Mouse (Mus musculus) hindlimb bud, embryonic 11.5 days (tissue): ENCODE measurements around the gene Ctxn1.
"Not testable (repeated sequence)": the region's sequence is repeated elsewhere in the genome, so short reads cannot be mapped to it uniquely, and the experiment has no call there.

Experiments used
- DNase-seq: peaks from one replicate; pipeline ENCODE4 v3.0.0-alpha.2; 2012; ENCODE audit warnings: low read depth, low spot score; ENCODE audit errors: extremely low spot score

The Ctxn1 gene

DNA sequence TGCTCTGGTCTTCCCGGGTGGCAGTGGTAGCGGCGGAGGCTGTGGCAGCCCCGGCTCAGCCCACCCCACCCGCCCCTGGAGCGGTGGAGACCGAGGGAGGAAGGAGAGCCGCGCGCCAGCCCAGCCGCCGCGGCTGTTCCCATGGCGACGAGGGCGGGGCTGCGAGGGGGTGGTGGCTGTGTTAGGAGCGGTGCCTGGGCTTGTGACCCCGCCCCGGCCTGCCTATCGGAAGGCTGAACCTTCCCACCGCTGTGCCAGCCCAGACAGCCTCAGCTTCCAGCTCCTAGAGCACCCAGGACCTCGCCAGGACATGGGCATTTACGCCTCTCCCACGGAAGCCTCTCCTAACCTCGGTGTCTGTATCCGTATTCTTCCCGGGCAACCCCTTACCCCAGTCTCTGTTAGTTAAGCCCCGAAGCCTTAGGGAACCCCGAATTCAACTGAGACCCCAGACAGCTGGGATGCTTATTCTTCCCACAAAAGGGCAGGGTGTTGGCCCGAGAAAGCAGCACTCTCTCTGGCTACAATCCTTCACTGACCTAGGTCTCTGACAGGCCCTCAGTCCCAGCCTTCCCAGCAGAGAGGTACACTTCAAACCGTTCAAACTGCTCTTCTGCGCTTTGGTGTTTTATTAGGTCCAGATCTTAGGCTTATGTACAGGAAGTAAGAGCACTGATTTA is at the start of gene Ctxn1:
Ctxn1 (minus strand) TSS at position 150 of the 680 bp plus-strand sequence.
- no peak for DNase-seq

DNA sequence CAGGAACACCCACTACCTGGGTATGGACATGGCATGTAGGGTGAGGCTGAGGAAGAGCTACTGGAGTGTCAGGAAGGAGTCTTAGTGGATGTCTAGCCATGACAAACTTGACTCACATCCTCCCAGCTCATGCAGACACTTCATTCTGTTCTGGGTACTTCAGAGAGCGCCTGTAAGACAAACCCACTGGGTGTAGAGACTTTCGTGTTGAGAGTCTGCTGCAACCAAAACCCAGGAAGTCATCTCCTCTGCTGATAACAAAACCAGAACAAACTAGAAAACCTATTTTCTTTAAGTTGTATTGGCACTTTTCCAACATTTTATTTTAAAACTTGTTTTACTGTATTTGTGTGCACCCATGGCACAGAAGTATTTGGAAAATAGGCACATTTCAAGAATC is 46.8 kb upstream of the Ctxn1 start:
- no peak for DNase-seq

DNA sequence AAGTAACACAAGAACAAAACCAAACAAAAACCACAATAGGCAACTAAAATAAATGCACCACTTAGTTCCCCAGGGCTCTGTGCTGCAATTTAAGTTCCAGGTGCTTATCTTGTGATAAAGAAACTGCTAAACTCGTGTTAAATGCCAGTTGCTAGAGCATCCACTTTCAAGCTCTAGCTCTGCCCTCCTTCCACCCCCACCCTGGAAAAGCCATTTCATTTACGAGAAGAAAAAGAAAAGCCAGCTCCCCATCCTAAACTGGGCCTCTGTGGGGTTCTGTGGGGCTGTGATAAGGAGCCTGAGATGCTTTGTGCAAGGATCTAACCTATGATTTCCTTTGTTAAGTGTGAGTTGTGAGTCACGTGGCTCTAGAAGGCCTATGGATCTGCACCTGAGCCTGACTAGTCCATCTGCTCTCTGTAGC is 45.1 kb upstream of the Ctxn1 start:
- no peak for DNase-seq

DNA sequence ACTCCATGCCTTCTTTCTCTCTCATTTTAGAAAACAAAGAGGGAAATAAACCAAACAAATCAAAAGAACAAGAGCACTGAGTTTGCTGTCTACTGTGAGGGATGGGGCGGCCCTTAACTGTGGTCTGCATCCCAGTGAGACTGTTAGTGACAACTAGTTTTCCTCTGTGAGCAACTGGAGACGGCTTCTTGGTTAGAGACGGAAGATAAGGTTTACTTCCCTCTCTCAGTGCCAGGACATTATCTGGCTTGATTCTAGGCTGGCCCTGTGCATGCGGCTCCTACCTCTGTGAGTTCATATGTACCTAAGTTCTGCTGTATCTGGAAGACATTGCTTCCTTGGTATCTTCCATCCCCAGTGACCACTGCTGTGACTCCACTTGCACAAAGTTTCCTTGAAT is 38.7 kb upstream of the Ctxn1 start:
- no peak for DNase-seq

DNA sequence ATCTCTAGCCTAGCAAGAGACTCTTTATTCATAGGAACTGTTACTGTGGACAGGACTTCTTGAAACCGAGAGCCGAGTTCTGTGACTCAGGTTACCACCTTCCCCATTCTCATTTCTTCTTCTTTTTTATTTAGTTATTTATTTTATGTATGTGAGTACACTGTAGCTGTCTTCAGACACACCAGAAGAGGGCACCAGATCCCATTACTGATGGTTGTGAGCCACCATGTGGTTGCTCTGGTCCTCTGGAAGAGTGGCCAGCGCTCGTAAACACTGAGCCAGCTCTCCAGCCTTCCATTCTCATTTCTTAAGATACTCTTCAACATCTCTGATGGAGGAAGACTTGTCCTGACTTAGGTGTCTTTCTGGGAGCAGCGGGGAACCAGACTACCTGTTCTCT is 33.7 kb upstream of the Ctxn1 start:
- DNase-seq = no peak

DNA sequence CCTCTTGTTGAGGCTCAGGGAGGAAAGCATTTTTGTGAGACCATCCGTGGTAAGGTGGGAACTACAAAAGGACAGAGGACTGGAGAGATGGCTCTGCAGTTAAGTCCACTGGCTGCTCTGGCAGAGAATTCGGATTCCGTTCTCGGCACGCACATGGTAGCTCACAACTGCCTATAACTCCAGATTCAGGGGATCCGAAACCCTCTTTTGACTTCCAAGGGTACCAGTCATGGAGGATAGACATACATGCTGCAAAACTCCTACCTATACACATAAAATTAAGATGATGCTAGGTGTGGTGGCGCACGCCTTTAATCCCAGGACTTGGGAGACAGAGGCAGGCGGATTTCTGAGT is 17.0 kb upstream of the Ctxn1 start:
- no peak for DNase-seq

DNA sequence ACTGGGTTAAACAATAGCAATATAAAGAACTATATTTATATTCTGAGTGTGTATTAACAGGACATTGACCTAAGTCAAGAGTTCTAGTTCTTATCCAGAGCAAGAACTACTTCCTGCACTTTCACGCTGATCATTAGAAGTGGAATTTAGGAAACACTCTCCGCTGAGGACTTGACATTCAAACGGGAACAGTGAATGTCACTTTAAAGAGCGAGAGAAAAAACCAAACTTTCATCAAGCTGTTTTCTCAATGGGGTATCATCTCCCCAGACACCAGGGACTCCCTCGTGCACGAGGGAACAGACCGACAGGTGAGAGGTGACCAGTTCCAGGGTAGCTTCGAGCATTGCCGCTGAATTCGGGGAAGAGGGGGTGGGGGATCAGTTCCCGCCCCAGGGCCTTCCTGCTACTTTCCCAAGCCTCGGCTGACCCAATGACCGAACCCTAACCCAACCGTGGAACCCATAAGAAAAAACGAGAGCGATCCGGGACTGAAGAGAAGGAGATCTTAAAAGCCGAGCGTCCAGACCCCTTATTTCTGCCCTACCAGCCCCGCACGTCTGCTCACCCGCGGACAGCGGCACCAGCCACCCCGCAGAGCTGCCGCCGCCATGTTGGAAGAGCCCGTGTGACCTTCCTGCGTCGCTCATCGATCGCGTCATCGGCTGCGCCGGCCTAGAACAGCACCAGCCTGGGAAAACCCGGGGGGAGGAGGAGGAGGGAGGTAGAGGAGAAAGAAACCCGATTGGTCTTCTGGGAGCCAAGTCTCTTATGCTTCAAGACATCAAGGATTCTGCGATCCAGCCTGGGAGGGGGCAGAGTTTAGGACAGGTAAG is 16.4 kb upstream of the Ctxn1 start, which contains the start of gene Timm44:
Timm44 (minus strand) TSS at position 639 of the 836 bp plus-strand sequence.
- peak; percentile 94 for DNase-seq

DNA sequence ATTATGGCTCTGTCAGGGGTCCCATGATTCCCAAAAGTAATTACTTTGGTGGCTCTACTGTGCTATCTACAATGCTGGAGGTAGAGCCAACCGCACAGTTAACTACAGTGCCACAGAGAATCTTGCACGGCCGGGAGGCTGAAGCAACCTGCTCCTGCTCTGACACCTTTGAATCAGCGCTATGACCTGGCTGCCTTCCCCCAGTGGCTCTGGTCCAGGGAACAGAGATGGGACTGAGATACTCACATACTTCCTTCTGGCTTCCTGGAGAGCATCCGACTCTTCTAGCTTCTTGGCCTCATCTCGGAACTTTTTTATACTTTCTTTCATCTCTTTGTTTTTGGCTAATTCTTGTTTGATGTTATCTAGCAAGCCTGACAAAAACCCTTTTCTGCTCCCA is 10.5 kb upstream of the Ctxn1 start:
- DNase-seq = no peak

DNA sequence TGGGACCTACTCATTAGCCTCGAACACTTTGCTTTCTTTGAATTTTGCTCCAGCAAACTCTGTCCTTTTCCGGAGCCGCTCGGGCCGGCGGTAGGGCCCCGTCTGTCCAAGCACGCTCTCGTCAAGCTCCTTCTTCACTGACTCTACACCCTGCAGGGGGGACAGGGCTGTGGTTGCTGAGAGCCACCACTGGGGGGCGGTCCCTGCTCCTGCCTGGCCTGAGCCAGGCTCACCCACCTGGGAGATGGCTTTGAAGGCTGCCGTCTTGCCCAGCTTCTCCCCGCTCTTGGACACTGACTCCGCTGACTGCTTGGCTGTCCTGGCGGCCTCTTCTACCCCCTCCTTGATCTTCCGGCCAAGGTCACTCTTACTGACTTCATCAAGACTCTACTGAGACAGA is 8.6 kb upstream of the Ctxn1 start:
- DNase-seq = no peak

DNA sequence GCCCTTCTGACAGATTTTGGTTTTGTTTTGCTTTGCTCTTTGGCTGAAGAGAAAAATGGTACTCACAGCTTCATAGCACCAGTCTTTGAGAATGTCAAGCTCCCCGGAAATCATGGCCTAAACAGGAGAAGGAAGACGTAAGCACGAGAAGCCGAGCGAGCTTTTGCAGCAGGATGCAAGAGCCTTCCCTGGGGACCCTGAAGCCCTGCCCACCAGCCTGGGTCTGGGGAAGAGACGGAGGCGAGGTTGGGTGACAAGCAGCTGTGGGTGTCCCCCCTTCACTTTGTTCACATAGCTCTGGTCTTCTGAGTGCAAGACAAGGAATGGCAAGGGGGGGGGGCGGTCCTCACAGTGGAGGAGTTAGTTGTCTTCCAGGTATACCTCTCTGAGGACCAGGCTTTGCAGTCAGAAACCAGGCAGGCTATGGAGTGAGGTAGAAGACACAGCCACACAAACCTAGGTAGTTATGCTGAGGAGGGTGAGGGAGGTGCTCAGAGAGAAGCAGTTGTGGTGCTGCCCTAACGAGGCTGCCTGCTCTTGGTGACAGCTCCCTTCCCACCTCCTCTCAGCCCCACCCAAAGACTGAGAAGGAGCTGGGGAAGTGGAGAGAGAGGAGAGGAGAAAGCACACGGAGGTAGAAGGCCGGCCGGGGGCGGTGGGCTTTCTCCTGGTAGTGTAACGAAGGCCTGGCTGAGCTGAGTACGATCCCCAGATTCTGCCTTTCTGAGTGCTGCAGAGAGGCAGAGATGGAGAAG is 6.3 kb upstream of the Ctxn1 start:
- DNase-seq = no peak

DNA sequence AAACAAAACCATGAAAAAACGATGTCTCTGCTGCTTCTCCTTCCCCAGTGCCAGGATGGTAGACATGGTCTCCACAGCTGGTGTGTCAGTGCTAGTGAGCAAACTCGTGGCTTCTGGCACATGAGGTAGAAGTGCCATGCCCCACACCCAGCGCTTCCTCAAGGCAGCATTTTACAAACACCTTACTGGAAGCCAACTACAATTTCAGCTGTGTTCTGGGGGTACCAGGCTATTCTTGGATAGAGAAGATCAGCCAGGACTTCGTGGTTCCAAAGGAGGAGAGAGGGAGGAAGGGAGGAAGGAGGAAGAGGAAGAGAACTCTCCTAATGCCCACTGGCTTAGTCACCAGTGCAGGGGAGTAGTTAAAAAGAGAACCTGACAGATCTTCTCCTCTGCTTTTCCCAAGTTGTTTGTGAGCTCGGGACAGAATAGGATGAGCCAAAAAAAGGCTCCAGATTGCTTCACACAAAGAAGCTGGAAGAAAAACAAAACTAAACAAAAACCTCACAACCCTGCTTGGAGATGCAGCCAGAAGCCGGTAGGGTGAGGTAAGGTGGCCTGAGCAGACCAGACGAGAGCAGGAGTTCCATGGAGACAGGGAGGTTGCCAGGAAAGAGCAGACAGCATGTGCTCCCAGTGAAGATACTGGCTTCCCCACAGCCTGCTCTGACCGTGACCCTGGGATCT is 4.2 kb upstream of the Ctxn1 start:
- DNase-seq = no peak

DNA sequence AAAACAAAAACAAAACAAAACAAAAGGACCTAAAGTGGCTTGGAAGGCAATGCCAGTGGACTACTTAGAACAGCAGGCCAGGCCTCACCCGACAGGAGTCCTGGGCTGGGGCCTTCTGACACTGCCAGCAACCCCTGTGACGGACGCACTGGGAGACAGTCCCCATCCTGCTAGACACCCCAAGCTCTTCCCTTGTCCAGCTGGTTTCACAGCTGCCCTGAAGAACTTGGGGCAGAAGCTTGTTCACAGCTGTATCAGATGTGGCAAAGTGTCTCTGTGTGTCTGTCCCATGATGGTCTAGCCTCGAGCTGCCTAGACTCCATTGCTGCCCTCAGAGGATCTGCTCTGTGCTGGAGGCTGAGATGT is 714 bp upstream of the Ctxn1 start:
- DNase-seq = no peak

DNA sequence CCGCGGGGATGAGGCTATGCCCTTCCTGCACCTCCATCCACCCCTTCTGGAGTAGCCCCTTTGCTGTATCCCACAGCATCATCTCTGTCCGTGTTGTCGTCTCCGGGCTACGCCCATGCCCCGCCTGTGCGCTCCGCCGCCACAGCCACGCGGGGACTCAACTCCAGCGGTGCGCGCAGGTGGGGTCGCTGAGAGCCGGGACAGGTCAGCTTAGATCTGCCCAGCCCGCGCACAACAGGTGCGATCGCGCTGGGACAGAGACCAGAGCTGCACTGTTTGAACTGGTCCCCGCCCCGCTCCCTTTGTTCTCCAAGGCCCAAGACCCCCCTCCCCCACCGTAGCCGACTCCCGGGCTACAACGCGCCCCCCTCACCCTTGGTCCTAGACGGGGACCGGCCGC is 396 bp downstream of the Ctxn1 start:
- no peak for DNase-seq

DNA sequence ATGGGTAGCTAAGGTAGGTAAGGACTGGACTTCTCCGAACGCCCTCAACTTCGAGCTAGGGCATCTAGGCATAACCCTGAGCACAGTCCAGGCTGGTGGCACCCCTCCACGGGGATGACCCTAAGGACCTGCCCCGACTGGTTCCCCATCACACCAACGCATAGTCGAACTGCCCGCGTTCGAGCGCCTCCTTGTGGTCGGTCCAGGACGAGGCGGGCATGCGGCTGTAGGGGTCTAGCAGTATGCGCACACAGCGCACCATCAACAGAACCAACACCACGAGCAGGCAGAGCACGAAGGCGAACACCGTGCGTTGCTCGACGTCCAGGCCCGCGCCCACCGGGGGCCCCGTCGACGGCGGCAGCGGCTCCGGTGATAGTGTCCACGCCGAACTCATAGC is 841 bp downstream of the Ctxn1 start:
- no peak for DNase-seq

DNA sequence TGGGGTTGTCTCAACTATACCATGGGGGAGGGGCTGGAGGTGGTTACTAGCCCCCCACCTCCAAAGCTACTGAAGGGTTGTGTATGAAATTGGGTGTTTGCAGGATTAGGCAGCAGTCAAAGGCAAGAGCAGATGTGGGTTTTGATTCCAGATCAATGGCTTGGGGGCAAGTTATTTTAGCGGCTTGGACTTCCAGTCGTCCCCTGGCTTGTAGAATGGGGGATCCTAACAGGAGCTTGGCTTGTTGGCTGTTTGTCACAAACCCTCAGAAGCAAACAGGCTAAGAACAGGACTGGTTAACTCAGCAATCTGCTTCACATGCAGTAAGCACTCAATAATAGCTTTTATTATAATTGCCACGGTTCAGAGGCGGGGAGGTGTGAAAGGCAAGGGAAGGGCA is 1.7 kb downstream of the Ctxn1 start:
- DNase-seq = no peak

DNA sequence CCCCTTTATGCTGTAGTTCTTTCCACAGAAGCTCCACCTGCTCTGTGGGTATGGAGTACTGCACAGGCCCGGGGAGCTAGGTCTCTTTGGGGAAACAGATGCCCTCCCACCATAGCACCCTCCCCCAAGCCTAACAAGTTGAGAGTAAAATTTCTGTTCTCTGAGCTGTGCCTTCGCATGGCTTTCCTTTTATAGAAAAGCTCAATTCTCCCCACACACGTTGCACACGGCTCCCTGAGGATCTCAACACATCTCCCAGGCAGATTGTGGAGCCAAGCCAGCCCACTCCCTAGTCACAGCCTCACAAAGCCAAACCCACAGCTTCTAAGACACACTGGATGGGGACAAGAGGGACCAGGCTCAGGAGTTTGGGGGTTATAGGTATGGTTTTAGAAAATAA is 2.2 kb downstream of the Ctxn1 start:
- no peak for DNase-seq

DNA sequence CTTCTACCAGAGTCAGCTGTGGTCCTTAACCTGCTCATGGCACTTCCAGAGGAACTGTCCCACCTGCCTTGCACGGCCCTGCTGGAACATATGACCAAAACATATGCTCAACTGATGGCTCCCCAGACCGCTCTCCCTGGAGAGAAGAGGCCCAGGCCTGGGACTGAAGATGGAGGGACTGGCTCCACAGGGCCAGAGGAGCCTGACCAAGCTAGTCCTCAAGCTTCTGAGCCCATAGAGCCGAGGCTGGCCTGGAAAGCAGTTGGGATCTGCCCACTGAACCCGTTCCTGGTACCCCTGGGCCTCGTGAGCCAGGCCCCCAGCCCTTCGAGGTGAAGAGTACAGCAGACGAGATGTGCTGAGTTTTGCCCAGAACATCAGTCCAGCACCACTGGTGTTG is 3.6 kb downstream of the Ctxn1 start:
- not testable (repeated sequence) for DNase-seq

DNA sequence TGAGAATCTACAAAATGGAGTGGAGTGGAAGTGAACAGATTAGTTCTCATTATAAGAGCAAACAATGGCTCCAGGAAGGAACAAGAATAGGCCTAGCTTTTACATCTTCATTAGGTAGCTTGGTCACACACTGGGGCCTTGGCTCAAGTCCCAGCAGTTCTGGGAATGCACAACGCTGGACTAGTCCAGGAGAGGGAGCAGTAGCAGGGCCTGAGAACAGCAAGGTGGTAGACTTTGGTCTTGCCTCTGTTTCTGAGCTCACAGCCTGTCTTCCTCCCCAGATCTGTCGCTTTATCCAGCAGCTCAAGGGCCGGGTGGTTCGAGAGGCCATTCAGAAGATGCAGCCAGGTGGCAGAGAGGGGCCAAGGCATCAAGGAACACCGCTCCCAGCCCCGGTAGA is 5.1 kb downstream of the Ctxn1 start:
- no peak for DNase-seq

DNA sequence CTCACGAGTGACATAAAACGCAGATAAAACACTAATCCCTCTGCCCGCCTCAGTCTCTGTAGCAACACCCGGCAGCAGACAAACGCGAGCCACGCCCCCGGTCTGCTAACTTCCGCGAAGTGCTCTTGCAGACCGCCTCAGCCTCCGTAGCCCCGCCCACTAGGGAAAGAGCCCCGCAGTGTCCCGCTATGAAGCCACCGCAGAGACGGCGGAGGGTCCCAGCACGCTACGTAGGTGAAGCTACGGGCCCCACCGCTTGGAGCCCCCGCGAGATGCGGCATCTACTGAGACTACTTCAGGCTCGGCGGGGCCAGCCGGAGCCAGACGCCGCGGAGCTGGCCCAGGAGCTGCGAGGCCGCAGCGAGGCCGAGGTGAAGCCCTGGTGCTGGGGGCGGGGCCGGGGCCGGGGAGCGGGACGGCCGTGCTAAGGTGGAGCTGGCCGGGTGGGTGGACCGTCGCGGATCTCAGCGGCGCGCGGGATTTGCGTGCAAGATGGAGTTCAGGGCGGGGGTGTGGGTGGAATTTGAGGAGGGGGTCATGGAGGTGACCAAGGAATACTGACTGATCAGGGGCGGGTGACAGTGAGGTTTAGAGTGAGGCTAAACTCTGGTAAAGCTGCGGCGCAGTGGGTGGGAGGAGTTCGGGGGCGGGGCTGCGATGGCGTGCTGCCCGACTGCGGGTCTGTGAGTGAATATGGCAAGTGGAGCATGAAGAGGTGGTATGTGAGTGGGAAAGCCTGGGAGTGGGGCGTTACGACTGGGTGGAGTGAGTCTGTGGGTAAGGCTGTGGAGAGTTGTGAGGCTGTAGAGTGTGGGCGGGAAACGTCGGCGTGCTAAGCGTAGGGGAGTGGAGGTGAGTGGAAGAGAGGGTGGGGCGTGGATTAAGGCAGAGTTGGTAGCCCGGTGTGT is 5.9 kb downstream of the Ctxn1 start, which contains the start of gene Snapc2:
Snapc2 (plus strand) TSS at position 147 of the 908 bp plus-strand sequence.
- DNase-seq = no peak

DNA sequence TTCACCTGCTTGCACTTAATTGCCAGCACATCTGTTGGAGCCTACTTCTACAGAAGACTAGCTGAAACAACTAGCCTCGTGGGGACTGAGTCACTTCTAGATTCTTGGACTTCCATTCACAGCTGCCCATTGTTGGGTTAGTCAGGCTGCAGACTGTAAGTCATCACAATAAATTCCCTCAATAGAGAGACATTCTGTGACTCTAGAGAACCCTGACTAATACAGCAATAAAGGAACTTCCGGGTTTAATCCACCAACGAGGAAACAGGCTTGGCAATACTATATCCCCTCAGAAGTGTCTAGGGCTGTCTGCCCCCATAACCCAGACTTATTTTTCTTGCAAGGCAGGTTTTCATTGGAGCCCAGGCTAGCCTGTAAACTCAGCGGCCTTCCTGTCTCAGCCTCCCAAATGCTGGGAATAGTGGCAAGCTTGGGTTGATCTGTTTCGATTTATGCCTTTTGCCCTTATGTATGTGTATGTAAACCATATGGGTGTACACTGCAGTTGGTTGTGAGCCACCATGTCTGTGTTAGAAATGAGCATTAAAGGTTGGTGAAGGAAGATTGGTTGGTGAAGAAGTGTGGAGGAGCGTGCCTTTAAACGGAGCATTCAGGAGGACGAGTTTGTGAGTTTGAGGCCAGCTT is 6.8 kb downstream of the Ctxn1 start:
- no peak for DNase-seq
